ENCODE assay signal across 24 mouse cellular contexts in the genomic region with DNA sequence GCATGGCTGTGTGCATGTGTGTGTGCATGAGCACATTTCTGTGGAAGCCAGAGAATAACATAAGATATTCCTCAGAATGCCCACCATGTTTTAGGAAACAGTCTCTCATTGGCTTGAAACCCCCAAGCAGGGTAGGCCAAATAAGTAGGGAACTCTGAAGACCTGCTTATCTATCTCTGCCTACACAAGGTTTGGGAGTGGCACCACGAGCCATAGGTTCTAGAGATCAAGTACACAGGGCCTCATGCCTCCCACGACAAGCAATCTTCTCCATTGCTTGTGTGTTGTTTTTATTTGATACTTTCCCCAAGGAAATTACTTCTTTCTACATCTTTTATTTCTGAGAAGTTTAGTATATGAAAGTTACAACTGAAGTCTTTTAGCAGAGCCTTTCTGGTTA.
DNase-seq lines count a peak whose midpoint lies in the region; ATAC-seq and TF ChIP-seq lines count a peak whose summit lies in the region.
"Had no signal": no experiment of that assay in that cellular context is flagged by ENCODE, and none has a peak within 500 bp of the region (broad histone marks: within the 10 kb centered on the region; RNA-seq: fewer than 3 reads in every experiment).

No protein-coding gene starts in this region.

- TF ChIP-seq CTCF in liver, embryonic 14.5 days (IDR thresholded peaks at IDR 0.05; ENCODE audit: low read depth), result no peak

- no peak for TF ChIP-seq EP300 in liver, embryonic 14.5 days (IDR thresholded peaks at IDR 0.05; ENCODE audit: low read depth)

- H3K4me1 ChIP-seq in liver, embryonic 11.5 days (replicated peaks; ENCODE audit: control insufficient read depth, insufficient read depth, low read length), result peaks cover 10% of the 10 kb centered on the region
- peaks cover 3 to 18% of the 10 kb centered on the region in 2 experiments for H3K4me1 ChIP-seq in liver, embryonic 14.5 days (replicated peaks; ENCODE audit: control insufficient read depth in 2 of 2, insufficient read depth in 2 of 2, low read length in 1 of 2)
- H3K4me1 ChIP-seq: forebrain, embryonic 13.5 days had no signal

- 52% methylated on average over 2 of the region's 2 CpGs for WGBS in liver, embryonic 11.5 days
- WGBS in liver, embryonic 14.5 days (ENCODE audit: insufficient replicate concordance), result 9% methylated on average over 2 of the region's 2 CpGs

- no peak overlapping the region for H3K4me2 ChIP-seq in liver, embryonic 11.5 days
- H3K4me2 ChIP-seq in liver, embryonic 14.5 days (ENCODE audit: low read depth), result no peak overlapping the region
- H3K4me2 ChIP-seq: forebrain, embryonic 13.5 days; heart, embryonic 13.5 days; hindbrain, embryonic 14.5 days had no signal

- H3K4me3 ChIP-seq in liver, embryonic 11.5 days (ENCODE audit: low read depth, low read length), result no peak overlapping the region
- no peak overlapping the region for H3K4me3 ChIP-seq in liver, embryonic 14.5 days (ENCODE audit: insufficient read depth in 1 of 2, low read depth in 2 of 2, low read length in 2 of 2)
- H3K4me3 ChIP-seq: forebrain, embryonic 10.5 days; forebrain, embryonic 13.5 days; heart, adult 2 months; heart, embryonic 10.5 days; heart, embryonic 13.5 days had no signal

- no peak overlapping the region for H3K9ac ChIP-seq in liver, embryonic 11.5 days (ENCODE audit: low read depth, low read length)
- H3K9ac ChIP-seq in liver, embryonic 14.5 days (replicated peaks), result no peak overlapping the region
- H3K9ac ChIP-seq: forebrain, embryonic 13.5 days; heart, embryonic 13.5 days; hindbrain, embryonic 14.5 days had no signal

- H3K9me3 ChIP-seq in liver, embryonic 11.5 days (ENCODE audit: control insufficient read depth, low read length), result no peaks in the 10 kb centered on the region
- H3K9me3 ChIP-seq in liver, embryonic 14.5 days (ENCODE audit: control insufficient read depth, low read length), result no peaks in the 10 kb centered on the region
- H3K9me3 ChIP-seq: forebrain, embryonic 10.5 days; forebrain, embryonic 13.5 days; heart, embryonic 10.5 days; heart, embryonic 13.5 days had no signal

- H3K27ac ChIP-seq in liver, embryonic 11.5 days (ENCODE audit: low read depth, low read length), result no peak overlapping the region
- no peak overlapping the region for H3K27ac ChIP-seq in liver, embryonic 14.5 days
- H3K27ac ChIP-seq: forebrain, embryonic 10.5 days; forebrain, embryonic 13.5 days; heart, adult 2 months; heart, embryonic 10.5 days; heart, embryonic 13.5 days; hindbrain, embryonic 14.5 days; hindbrain, postnatal 0 days had no signal

- H3K27me3 ChIP-seq in liver, embryonic 11.5 days (replicated peaks; ENCODE audit: control insufficient read depth, insufficient read depth, low read length), result no peaks in the 10 kb centered on the region
- no peaks in the 10 kb centered on the region for H3K27me3 ChIP-seq in liver, embryonic 14.5 days (ENCODE audit: control insufficient read depth, insufficient read depth, low read length)
- H3K27me3 ChIP-seq: forebrain, embryonic 13.5 days; heart, embryonic 13.5 days had no signal

- peak; percentile 77 for ATAC-seq in liver, embryonic 11.5 days (replicated peaks; ENCODE audit: low FRiP score)
- peak; percentile 60; the same call in 1 of the 2 replicates for ATAC-seq in liver, embryonic 14.5 days (ENCODE audit: insufficient read depth)
- ATAC-seq: activated CD4-positive, CD25-positive, alpha-beta regulatory T cell, adult 4 months; CD4-positive, CD25-positive, alpha-beta regulatory T cell, adult 4 months; forebrain, embryonic 13.5 days; forebrain, embryonic 16.5 days; hindbrain, postnatal 0 days had no signal

- H3K36me3 ChIP-seq in liver, embryonic 11.5 days (ENCODE audit: control insufficient read depth, insufficient read depth, low read length), result no peaks in the 10 kb centered on the region
- no peaks in the 10 kb centered on the region for H3K36me3 ChIP-seq in liver, embryonic 14.5 days (replicated peaks; ENCODE audit: control insufficient read depth, insufficient read depth, low read depth)
- H3K36me3 ChIP-seq: forebrain, embryonic 10.5 days; heart, embryonic 10.5 days; heart, embryonic 13.5 days had no signal

- DNase-seq in c-Kit-positive CD71-positive TER-119-negative erythroid progenitor cells, embryonic 14.5 days (ENCODE audit: low read depth), result peak; percentile 29
- DNase-seq in liver, embryonic 11.5 days (ENCODE audit: low spot score), result no peak
- peak in 1 of 3 experiments; percentile 31 for DNase-seq in liver, embryonic 14.5 days (ENCODE audit: low read depth in 3 of 3, low spot score in 3 of 3)
- no peak for DNase-seq in thymus, postnatal 25 days
- no peak for DNase-seq in thymus, postnatal 4 days
- no peak for DNase-seq in layer of hippocampus, adult 18-20 months (ENCODE audit: low spot score in 2 of 2)
- DNase-seq: adrenal gland, postnatal 10 days; cerebellum, adult 18-20 months; cerebellum, adult 9-10 months; cerebellum, postnatal 14 days; gastrocnemius, postnatal 10 days; gastrocnemius, postnatal 36 days; heart, adult 2 months; heart, postnatal 14 days; heart, postnatal 4 days had no signal
